Mouse (Mus musculus): ENCODE data around the gene Pmpcb.

DNA sequence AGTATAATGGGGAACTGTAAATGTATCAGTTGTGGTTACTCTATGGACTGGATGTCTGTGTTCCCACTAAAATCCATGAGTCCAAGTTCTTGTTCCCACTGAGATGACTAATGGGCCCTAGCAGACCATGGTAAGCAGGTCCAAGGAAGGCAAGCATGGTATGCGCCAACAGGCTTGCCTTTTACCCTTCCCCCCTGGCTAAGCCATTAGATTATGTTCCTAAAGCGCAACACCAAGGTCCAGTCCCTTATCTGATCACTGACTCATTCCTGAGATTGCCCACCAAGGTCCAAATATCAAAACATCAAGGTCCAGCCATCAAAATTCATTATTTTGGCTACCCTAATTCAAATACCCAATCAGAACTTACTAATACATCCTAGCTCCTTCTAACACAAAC is 17.7 kb upstream of the Pmpcb start:
- no peak for TF ChIP-seq GATA1 (IDR thresholded peaks at IDR 0.05; ENCODE audit: borderline replicate concordance, low read length)
- no peak for TF ChIP-seq FLI1 (IDR thresholded peaks at IDR 0.05; ENCODE audit: low read length)

Measured in megakaryocyte, embryonic 14.5 days (primary cell).